Mouse (Mus musculus) spleen, adult 2 months (tissue): Measurements from ENCODE around the gene Ythdf2.

ENCODE experiments used
- CTCF ChIP-seq: fragments of 200-500 bp; IDR thresholded peaks from 2 replicates; pipeline ENCODE4 v1.5.1; 2011; ENCODE audit warnings: mild to moderate bottlenecking, inconsistent platforms; ENCODE audit not compliant: insufficient read depth, insufficient read length, insufficient replicate concordance; ENCODE audit errors: extremely low read depth
- POLR2A ChIP-seq: fragments of 200-500 bp; IDR thresholded peaks from 2 replicates; pipeline ENCODE4 v1.6.1; 2011; ENCODE audit warnings: low read depth, low read length, inconsistent platforms

- TF ChIP-seq CTCF (no peak), POLR2A (no peak)
Measured at GRCm38 (mm10) chr4:132180710-132181109, 31.4 kb downstream of the Ythdf2 start.
